Mouse (Mus musculus): ENCODE data around the gene Rabl6.

DNA sequence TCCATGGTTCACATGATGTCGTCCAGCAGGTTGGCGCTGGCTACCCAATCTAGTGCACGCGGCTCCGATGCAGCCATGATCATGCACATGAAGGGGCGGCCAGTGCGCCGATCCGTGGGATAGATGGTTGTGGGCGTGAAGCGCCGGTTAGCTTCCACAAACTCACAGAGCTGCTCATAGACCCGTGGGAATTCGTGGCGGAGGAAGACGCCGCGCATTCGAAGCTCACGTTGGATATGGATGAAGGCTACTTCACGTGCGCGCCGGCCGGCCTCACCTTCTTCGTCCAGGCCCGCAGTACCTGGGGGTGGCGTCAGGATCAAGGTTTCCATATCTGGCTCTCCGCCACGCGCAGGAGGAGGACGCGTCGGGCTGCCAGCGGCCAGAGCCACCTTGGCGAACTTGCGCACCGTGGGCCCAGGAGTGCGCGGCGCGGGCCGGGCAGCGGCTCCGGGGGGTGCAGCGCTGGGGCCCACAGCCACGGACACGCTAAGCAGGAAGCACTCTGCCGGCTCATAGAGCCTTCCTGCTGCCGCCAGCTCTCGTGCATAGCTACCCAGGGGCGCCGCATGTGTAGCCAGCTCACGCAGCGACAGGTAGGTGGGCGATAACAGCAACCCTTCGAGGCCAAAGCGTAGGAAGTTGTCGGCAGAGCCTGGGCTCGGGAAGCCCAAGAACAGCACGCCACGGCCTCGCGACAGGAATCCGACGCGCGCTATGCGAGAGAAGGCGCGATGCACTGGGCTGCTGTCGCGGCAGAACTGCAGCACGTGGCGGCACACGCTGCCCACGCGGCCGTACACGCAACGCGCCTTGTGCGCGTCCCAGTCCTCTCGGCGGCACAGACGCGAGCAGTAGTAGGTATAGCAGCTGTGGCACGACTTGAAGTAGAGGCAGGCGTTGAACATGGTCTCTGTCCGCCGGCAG is 31.1 kb downstream of the Rabl6 start:
- no peak for TF ChIP-seq CTCF (IDR thresholded peaks at IDR 0.05; ENCODE audit: low read depth)
- no peak for TF ChIP-seq EP300 (optimal IDR thresholded peaks at IDR 0.05)
